Mouse (Mus musculus): ENCODE data around the gene C2. TPM values are rescaled to one million over a fixed set of nuclear protein-coding genes. Genes with fewer than 3 reads are reported as not detected.

Gene C2
- total RNA-seq (2023), result 1 to 10 TPM in 1 of 2 experiments, under 1 TPM in 1; 0.35 to 2.6 TPM

DNA sequence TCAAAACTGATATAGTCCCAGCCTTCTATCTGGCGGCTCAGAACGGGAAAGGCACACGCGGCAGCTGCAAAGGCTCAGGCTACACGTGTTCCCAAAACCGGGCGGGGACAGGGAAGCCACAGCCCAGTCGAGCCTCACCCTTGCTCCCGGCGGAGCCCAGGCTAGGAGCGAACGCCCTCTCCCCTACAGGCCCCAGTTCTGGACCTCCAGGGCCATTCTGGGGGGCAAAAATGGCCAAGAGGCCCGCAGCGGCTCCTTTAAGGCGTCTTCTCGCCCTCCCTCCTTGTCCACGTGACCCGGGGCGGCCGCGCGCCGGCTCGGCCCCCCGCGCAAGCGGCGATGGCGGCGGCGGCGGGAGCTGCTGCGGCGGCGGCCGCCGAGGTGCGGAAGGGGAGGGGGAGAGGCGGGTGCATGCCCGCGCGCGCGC, at the start of gene C2, which contains the start of gene Ehmt2:
TSS of gene C2 (minus strand) at position 106 of the 427 bp plus-strand sequence.
TSS of gene Ehmt2 (plus strand) at position 310 of the 427 bp plus-strand sequence.

DNA sequence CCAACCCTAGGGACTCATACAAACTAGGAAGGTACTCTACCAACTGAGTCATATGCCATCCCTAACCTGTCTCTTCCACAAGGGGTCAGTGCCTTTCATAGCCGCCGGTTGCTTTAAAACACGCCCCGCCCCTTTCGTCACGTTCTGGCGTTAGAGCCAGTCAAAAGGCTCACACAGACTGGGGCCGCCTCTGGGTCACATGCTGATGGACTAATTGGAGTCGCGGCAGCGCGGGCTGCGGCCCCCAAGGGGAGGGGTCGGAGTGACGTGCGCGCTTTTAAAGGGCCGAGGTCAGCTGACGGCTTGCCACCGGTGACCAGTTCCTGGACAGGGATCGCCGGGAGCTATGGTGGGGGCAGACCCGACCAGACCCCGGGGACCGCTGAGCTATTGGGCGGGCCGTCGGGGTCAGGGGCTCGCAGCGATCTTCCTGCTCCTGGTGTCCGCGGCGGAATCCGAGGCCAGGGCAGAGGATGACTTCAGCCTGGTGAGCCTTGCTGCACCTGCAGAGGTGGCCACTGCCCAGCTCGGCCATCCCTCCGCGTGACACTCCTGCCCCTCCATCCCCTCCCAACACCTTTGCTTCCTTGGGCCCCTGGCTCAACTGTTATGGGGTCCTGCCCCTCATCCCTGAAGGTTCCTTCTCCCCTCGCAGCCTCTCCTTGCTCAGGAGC, 33.1 kb upstream of the C2 start, which contains the start of gene Neu1:
TSS of gene Neu1 (plus strand) at position 193 of the 674 bp plus-strand sequence.

DNA sequence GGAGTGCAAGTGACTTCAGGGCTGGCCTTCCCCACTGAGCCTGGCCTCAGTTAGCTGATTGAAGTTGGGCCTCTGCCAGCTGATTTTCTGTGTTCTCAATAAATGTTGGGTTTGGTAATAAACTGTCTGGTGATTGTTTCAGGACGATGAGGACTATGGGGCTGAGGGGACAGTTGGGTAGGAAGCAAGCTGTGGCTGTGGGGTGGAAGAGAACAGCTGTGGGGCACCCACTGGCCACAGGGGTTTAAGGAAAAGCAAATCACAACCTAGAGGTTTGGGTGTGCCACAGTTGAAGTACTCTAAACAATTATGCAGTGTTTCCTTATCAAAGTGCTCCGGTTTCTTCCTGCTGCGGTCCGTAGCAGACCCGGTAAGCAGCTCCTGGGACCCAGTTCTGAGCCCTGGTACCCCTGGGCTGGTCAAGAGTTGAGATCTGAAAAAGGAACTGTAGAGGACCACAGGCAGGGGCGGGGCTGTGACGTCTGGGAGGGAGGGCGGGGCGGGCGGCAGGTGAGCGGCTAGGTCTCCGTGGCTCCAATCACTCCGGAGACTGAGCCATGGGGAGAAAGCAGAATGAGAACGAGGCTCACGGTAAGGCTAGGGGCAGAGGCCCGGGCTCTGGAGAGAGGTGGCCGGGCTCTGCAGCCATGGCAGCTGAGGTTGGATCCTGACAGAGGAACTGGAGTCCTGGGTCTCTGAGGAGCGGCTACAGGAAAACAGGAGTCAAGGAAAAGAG, 16.0 kb upstream of the C2 start, which contains the start of gene Slc44a4:
TSS of gene Slc44a4 (plus strand) at position 537 of the 736 bp plus-strand sequence.

DNA sequence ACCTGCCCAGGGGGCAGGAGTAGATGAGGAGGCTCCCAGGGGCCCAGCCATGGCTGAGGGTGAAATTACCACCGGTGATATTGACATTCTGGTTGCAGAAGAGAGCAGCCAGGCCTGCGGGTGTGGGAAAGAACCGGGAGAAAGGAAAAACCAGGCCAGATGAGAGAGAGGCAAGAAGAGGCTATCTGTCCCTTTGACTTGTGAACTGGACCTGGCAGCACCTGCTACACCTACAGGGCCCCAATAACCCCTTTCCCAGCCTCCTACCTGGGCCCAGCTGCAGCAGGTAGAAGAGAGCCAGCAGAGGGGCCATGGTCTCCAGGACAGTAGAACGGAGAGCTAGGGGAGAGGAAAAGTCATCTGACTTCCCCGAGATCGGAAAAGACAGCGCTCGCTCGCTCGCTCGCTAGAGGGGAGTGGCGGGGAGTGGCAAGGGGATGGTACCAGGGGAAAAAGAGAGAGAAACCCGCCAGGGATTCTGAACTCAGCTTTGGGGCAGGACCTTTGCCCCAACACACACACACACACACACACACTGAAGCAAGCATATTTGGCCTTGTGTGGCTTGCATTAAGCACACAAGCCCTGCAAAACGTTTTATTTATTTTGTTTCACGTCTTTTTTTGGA, 16.3 kb downstream of the C2 start, which contains the start of gene Gm20547:
TSS of gene Gm20547 (minus strand) at position 360 of the 628 bp plus-strand sequence.

DNA sequence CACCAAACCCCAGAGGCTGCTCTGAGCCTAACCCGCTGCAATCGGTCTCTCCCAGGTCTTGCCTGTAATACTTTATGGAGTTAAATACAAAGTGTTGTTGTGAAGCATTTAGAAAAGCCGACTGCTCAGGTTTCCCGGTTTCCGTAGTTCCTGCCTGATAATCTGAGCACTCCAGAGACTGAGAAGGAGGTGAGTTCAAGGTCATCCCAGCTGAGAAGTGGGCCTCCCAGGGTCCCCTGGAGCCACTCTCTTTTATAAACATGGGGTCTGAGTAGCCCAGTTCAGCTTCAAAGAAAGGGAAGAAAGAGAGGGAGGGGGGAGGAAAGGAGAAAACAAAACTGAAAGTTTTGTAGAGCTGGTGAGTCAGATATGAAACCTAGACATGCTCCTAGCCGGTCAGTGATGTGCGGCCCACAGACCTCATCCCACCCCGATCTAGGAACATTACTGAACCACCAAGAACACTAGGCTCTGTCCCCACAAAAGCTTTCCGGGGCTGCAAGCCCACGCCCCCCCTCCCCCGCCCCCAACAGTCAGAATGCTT, 18.7 kb downstream of the C2 start, which contains the start of gene Zbtb12:
TSS of gene Zbtb12 (plus strand) at position 148 of the 544 bp plus-strand sequence.

DNA sequence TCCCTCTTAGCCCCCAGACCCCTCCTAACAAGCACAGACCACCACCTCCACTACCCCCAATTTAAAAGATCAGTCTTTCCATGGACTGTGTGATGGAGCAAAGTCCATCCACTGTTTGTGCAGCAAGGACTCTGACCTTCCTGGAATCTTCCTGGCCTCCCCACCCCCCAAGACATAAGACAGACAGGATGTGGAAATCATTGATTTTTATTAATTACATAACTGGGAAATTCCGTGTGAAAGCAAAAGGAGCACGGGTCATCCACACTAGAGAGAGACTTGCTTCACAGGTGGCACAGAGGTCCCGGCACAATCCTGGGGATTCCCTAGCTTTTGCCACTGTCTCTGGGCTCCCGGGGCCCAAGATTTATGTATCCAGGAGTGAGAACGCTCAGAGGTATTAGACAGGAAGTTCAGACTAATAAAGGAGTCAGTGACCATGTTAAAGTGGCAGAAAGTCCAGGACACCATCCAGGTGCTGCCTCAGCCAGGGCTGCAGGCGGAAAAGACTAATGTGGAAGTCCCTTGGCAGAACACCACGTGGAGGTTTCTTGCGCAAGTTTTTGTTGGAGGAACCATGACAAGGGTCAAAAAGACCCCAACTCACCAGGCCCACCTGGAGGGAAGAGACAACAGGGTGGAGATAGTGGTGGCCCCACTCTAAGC, 35.5 kb downstream of the C2 start, which contains the start of gene Cfb:
TSS of gene Cfb (minus strand) at position 103 of the 666 bp plus-strand sequence.

DNA sequence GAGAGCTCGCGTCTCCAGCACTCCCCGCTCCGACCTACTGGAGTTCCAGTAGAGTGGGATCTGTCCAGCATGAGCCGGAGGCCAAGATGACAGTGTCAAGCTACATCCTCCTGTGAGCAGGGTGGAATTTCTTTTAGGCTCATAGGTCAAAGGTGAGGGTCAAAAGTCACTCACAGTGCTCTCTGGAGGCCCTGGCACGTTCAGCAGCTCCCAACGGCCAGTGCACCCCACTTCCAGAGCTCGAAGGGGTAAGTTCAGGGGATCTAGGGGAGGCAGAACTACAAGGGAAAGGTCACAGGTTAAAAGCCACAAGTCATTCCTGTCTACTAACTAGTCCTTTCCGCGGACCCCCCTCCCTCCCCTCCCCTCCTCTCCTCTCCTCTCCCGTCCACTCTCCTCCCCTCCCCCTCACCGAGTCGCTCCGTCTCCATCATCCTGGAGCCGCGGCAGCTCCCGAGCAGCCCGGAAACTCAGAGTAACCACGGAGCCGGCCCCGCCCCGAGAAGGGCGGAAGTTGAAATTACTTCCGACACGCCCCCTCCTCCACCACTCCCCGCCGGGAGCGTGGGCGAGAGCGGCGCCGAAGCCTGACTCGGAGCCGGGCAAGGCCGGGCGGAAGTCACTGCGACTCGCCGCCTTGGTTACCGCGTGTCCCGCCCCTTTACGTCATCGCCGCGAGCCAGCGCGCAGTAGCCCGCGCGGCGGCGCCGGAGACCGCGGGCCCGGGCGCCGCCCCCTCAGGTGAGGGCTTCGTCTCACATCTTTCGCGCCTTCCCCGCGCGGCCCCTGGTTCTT, 48.1 kb downstream of the C2 start, which contains the start of the genes Skiv2l and Nelfe:
TSS of gene Skiv2l (minus strand) at position 489 of the 795 bp plus-strand sequence.
TSS of gene Nelfe (plus strand) at position 670 of the 795 bp plus-strand sequence.

DNA sequence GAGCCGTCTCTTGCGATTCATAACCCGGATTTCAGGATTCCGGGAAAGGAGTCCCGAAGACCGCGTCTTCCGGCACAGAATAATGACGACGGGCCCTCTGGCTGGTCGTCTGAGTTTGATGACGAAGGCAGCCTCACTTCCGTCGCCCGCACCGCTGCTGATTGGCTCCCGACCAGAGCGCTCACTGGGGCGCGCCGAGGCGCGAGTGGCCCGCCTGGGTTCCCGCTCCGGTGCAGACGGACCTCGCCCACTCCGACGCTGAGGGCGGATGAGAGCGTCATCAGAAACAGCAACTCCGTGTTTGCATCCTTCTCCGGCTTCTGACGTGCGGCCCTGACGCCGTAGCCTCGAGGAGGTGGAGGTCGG, 61.2 kb downstream of the C2 start, which contains the start of the genes Stk19 and Dxo:
TSS of gene Stk19 (minus strand) at position 90 of the 366 bp plus-strand sequence.
TSS of gene Dxo (plus strand) at position 164 of the 366 bp plus-strand sequence.

Other genes starting within 250 kb of the C2 start
- under 1 TPM in 1 of 2 experiments, not detected in 1; 0.09 TPM for gene Tnxb, start 227.7 kb downstream of the C2 start, total RNA-seq (2023)
- gene C4b, start 154.4 kb downstream of the C2 start, total RNA-seq (2023), result 1 to 10 TPM in 1 of 2 experiments, under 1 TPM in 1; 0.93 to 1.6 TPM
- gene Cyp21a1, start 93.7 kb downstream of the C2 start, total RNA-seq (2023), result not detected
- 10 to 100 TPM; 57.0 to 64.6 TPM for gene Stk19, start 61.3 kb downstream of the C2 start, total RNA-seq (2023)
- gene Dxo, start 61.2 kb downstream of the C2 start, total RNA-seq (2023), result 10 to 100 TPM; 74.3 to 76.9 TPM
- gene Skiv2l, start 48.1 kb downstream of the C2 start, total RNA-seq (2023), result 100 to 1,000 TPM; 102 to 116 TPM
- gene Nelfe, start 47.9 kb downstream of the C2 start, total RNA-seq (2023), result 10 to 100 TPM; 29.5 to 31.1 TPM
- under 1 TPM in 1 of 2 experiments, not detected in 1; 0.38 TPM for gene Cfb, start 35.7 kb downstream of the C2 start, total RNA-seq (2023)
- gene Zbtb12, start 18.8 kb downstream of the C2 start, total RNA-seq (2023), result 1 to 10 TPM; 4.7 to 5.7 TPM
- not detected for gene Gm20547, start 16.2 kb downstream of the C2 start, total RNA-seq (2023)
- gene Ehmt2, start 204 bp upstream of the C2 start, total RNA-seq (2023), result 100 to 1,000 TPM; 127 to 138 TPM
- gene Slc44a4, start 16.2 kb upstream of the C2 start, total RNA-seq (2023), result not detected
- 10 to 100 TPM; 43.5 to 54.2 TPM for gene Neu1, start 33.0 kb upstream of the C2 start, total RNA-seq (2023)
- 10 to 100 TPM; 10.4 to 11.9 TPM for gene Hspa1b, start 61.0 kb upstream of the C2 start, total RNA-seq (2023)
- not detected for gene Gm20481, start 71.6 kb upstream of the C2 start, total RNA-seq (2023)
- 1 to 10 TPM; 3.2 to 3.6 TPM for gene Hspa1a, start 73.9 kb upstream of the C2 start, total RNA-seq (2023)
- not detected for gene Hspa1l, start 74.4 kb upstream of the C2 start, total RNA-seq (2023)
- gene Lsm2, start 83.6 kb upstream of the C2 start, total RNA-seq (2023), result 10 to 100 TPM; 31.7 to 37.8 TPM
- 100 to 1,000 TPM; 113 to 115 TPM for gene Vars, start 102.7 kb upstream of the C2 start, total RNA-seq (2023)
- under 1 TPM; 0.47 to 0.52 TPM for gene Vwa7, start 118.3 kb upstream of the C2 start, total RNA-seq (2023)
- gene Sapcd1, start 129.8 kb upstream of the C2 start, total RNA-seq (2023), result 1 to 10 TPM in 1 of 2 experiments, not detected in 1; 2.3 TPM
- gene Msh5, start 148.5 kb upstream of the C2 start, total RNA-seq (2023), result 1 to 10 TPM; 2.0 to 3.3 TPM
- 100 to 1,000 TPM; 161 to 180 TPM for gene Clic1, start 151.7 kb upstream of the C2 start, total RNA-seq (2023)
- gene Ddah2, start 160.8 kb upstream of the C2 start, total RNA-seq (2023), result 1 to 10 TPM in 1 of 2 experiments, under 1 TPM in 1; 0.86 to 4.1 TPM
- not detected for gene Ly6g6c, start 167.1 kb upstream of the C2 start, total RNA-seq (2023)
- gene Mpig6b, start 167.9 kb upstream of the C2 start, total RNA-seq (2023), result not detected
- not detected for gene Ly6g6e, start 178.6 kb upstream of the C2 start, total RNA-seq (2023)
- not detected for gene Ly6g6d, start 179.8 kb upstream of the C2 start, total RNA-seq (2023)
- not detected for gene Ly6g6f, start 187.3 kb upstream of the C2 start, total RNA-seq (2023)
- gene Abhd16a, start 191.0 kb upstream of the C2 start, total RNA-seq (2023), result 10 to 100 TPM; 73.4 to 81.3 TPM
- gene Ly6g5c, start 210.0 kb upstream of the C2 start, total RNA-seq (2023), result not detected
- 1 to 10 TPM; 2.7 to 5.4 TPM for gene Ly6g5b, start 217.2 kb upstream of the C2 start, total RNA-seq (2023)
- 10 to 100 TPM; 33.5 to 34.9 TPM for gene Gpank1, start 223.2 kb upstream of the C2 start, total RNA-seq (2023)
- gene Csnk2b, start 223.8 kb upstream of the C2 start, total RNA-seq (2023), result 100 to 1,000 TPM; 152 to 162 TPM
- gene D17H6S53E, start 228.1 kb upstream of the C2 start, total RNA-seq (2023), result 10 to 100 TPM; 26.0 to 26.8 TPM
- gene Apom, start 233.8 kb upstream of the C2 start, total RNA-seq (2023), result 1 to 10 TPM in 1 of 2 experiments, under 1 TPM in 1; 0.55 to 1.7 TPM
- gene Bag6, start 236.9 kb upstream of the C2 start, total RNA-seq (2023), result 100 to 1,000 TPM; 403 to 408 TPM

Measured in T-cell, adult 66 days (primary cell).